Mouse (Mus musculus) heart, embryonic 13.5 days (tissue): ENCODE results near the gene Map4. TPM values are rescaled to one million over a fixed set of nuclear protein-coding genes. Genes with fewer than 3 reads are reported as not detected.
"Not testable (repeated sequence)": the region's sequence is repeated elsewhere in the genome, so short reads cannot be mapped to it uniquely, and the experiment has no call there.

Experiments used
- ATAC-seq: fragments of 200-750 bp; cut with Nextera tagmentation; 2 replicates; pipeline ENCODE4 v1.8.0; 2017; ENCODE audit warnings: moderate TSS enrichment; ENCODE audit not compliant: insufficient number of reproducible peaks, low FRiP score, low TSS enrichment; ENCODE audit errors: extremely low read depth
- H3K27ac ChIP-seq: fragments of 300-500 bp; sonication (generic); replicated peaks from 2 replicates; pipeline ENCODE4 v1.5.1; 2015; ENCODE audit warnings: moderate library complexity, mild to moderate bottlenecking, inconsistent platforms
- H3K27me3 ChIP-seq: fragments of 300-500 bp; sonication (generic); replicated peaks from 2 replicates; pipeline ENCODE4 v1.6.1; 2015; ENCODE audit warnings: mild to moderate bottlenecking, inconsistent platforms
- H3K36me3 ChIP-seq: fragments of 300-500 bp; sonication (generic); 2 replicates; pipeline ENCODE4 v1.6.1; 2015; ENCODE audit warnings: mild to moderate bottlenecking, inconsistent platforms
- H3K4me1 ChIP-seq: fragments of 300-500 bp; sonication (generic); 2 replicates; pipeline ENCODE4 v1.6.1; 2015; ENCODE audit warnings: inconsistent platforms
- H3K4me2 ChIP-seq: fragments of 300-500 bp; sonication (generic); 2 replicates; pipeline ENCODE4 v1.6.1; 2015; ENCODE audit warnings: inconsistent platforms, mild to moderate bottlenecking, moderate library complexity
- H3K4me3 ChIP-seq: fragments of 300-500 bp; sonication (generic); 2 replicates; pipeline ENCODE4 v1.5.1; 2015; ENCODE audit warnings: moderate library complexity, mild to moderate bottlenecking, inconsistent platforms
- H3K9ac ChIP-seq: fragments of 300-500 bp; sonication (generic); 2 replicates; pipeline ENCODE4 v1.6.1; 2015; ENCODE audit warnings: inconsistent platforms, mild to moderate bottlenecking, moderate library complexity
- H3K9me3 ChIP-seq: fragments of 300-500 bp; sonication (generic); 2 replicates; pipeline ENCODE4 v1.6.1; 2016; ENCODE audit warnings: inconsistent platforms
- WGBS: fragments of 180-500 bp; shearing (Covaris S2); methylation state at CpG from one replicate; pipeline ENCODE4 v1.1.7; 2015; ENCODE audit warnings: mixed read lengths; 5-methylcytosine and 5-hydroxymethylcytosine counted together
- polyA plus RNA-seq: library from polyadenylated mRNA; unstranded; fragments of >200 nt; fragmentation: Nextera tagmentation; extraction: Ambion mirVana; gene quantifications from 2 replicates; pipeline ENCODE4 v1.2.1, GENCODE M21; 2015

The Map4 gene
- polyA plus RNA-seq, 1 experiment from 2014 or later = 82.0 TPM

- Histone ChIP-seq H3K4me3 (no peak overlapping the region), H3K4me1 (peaks cover 16% of the 10 kb centered on the region), H3K4me2 (no peak overlapping the region), H3K27ac (peak overlapping the region; percentile 43), H3K36me3 (peaks cover 92% of the 10 kb centered on the region), H3K9ac (no peak overlapping the region), H3K9me3 (no peaks in the 10 kb centered on the region), H3K27me3 (no peaks in the 10 kb centered on the region)
- 50% methylated on average over 9 of the region's 9 CpGs for WGBS
- 0 out of 2 replicates have a peak, but pooled peaks have one; percentile 61 for ATAC-seq
Measured at GRCm38 (mm10) chr9:110070358-110070757, 139.1 kb downstream of the Map4 start.

- 70% methylated on average over 4 of the region's 4 CpGs for WGBS
- no peak for ATAC-seq
- Histone ChIP-seq H3K27me3 (no peaks in the 10 kb centered on the region), H3K36me3 (peaks cover 93% of the 10 kb centered on the region), H3K4me1 (peaks cover 16% of the 10 kb centered on the region), H3K27ac (peak overlapping the region; percentile 43), H3K9me3 (no peaks in the 10 kb centered on the region), H3K4me2 (no peak overlapping the region), H3K9ac (no peak overlapping the region), H3K4me3 (no peak overlapping the region)
Measured at GRCm38 (mm10) chr9:110071011-110071410, 139.8 kb downstream of the Map4 start.

- Histone ChIP-seq H3K4me3 (no peak overlapping the region), H3K36me3 (peaks cover 91% of the 10 kb centered on the region), H3K9me3 (no peaks in the 10 kb centered on the region), H3K27me3 (no peaks in the 10 kb centered on the region), H3K4me2 (no peak overlapping the region), H3K27ac (no peak overlapping the region), H3K4me1 (peaks cover 13% of the 10 kb centered on the region), H3K9ac (no peak overlapping the region)
- 5% methylated on average over 1 of the region's 1 CpGs for WGBS
- no peak for ATAC-seq
Measured at GRCm38 (mm10) chr9:110071843-110072242, 140.6 kb downstream of the Map4 start.

GRCm38 (mm10) chr9:110076468-110076867, 145.2 kb downstream of the Map4 start:
- not testable (repeated sequence) for H3K27me3 ChIP-seq, ATAC-seq, H3K27ac ChIP-seq, H3K9ac ChIP-seq, H3K4me2 ChIP-seq, H3K4me3 ChIP-seq, H3K9me3 ChIP-seq
- Histone ChIP-seq H3K4me1 (peaks cover 22% of the 10 kb centered on the region), H3K36me3 (peaks cover 95% of the 10 kb centered on the region)
- WGBS = 75% methylated on average over 4 of the region's 7 CpGs

GRCm38 (mm10) chr9:110081066-110081465, 149.8 kb downstream of the Map4 start:
- no peaks in the 10 kb centered on the region for H3K27me3 ChIP-seq
- WGBS = 76% methylated on average over 3 of the region's 3 CpGs
- H3K9ac ChIP-seq = peak overlapping the region; percentile 29; the same call in 1 of the 2 replicates
- H3K36me3 ChIP-seq = peaks cover 97% of the 10 kb centered on the region
- no peak overlapping the region for H3K4me2 ChIP-seq
- no peak overlapping the region for H3K4me3 ChIP-seq
- H3K9me3 ChIP-seq = no peaks in the 10 kb centered on the region
- H3K27ac ChIP-seq = peak overlapping the region; percentile 64
- peaks cover 40% of the 10 kb centered on the region for H3K4me1 ChIP-seq
- no peak for ATAC-seq

- 79% methylated on average over 25 of the region's 25 CpGs for WGBS
- peak overlapping the region; percentile 59 for H3K27ac ChIP-seq
- no peak for ATAC-seq
- no peak overlapping the region for H3K4me2 ChIP-seq
- H3K27me3 ChIP-seq = no peaks in the 10 kb centered on the region
- no peak overlapping the region for H3K4me3 ChIP-seq
- peaks cover 33% of the 10 kb centered on the region for H3K4me1 ChIP-seq
- H3K9ac ChIP-seq = no peak overlapping the region
- peaks cover 100% of the 10 kb centered on the region for H3K36me3 ChIP-seq
- no peaks in the 10 kb centered on the region for H3K9me3 ChIP-seq
Measured at GRCm38 (mm10) chr9:110084201-110084964, 153.1 kb downstream of the Map4 start.

GRCm38 (mm10) chr9:110085693-110086092, 154.4 kb downstream of the Map4 start:
- peaks cover 100% of the 10 kb centered on the region for H3K36me3 ChIP-seq
- peaks cover 26% of the 10 kb centered on the region for H3K4me1 ChIP-seq
- H3K4me2 ChIP-seq = no peak overlapping the region
- no peak overlapping the region for H3K4me3 ChIP-seq
- H3K9ac ChIP-seq = no peak overlapping the region
- H3K9me3 ChIP-seq = no peaks in the 10 kb centered on the region
- ATAC-seq = no peak
- no peak overlapping the region; the same call in 1 of the 2 replicates for H3K27ac ChIP-seq
- 89% methylated on average over 8 of the region's 8 CpGs for WGBS
- H3K27me3 ChIP-seq = no peaks in the 10 kb centered on the region

GRCm38 (mm10) chr9:110093303-110093702, 162.0 kb downstream of the Map4 start:
- Histone ChIP-seq H3K4me1 (no peaks in the 10 kb centered on the region), H3K4me3 (no peak overlapping the region), H3K27me3 (no peaks in the 10 kb centered on the region), H3K9me3 (no peaks in the 10 kb centered on the region), H3K27ac (no peak overlapping the region), H3K36me3 (peaks cover 98% of the 10 kb centered on the region), H3K4me2 (no peak overlapping the region), H3K9ac (no peak overlapping the region)
- 74% methylated on average over 4 of the region's 4 CpGs for WGBS
- ATAC-seq = no peak

- Histone ChIP-seq H3K9me3 (no peaks in the 10 kb centered on the region), H3K27me3 (no peaks in the 10 kb centered on the region), H3K4me3 (no peak overlapping the region), H3K4me1 (peaks cover 4% of the 10 kb centered on the region), H3K36me3 (peaks cover 98% of the 10 kb centered on the region), H3K9ac (no peak overlapping the region), H3K27ac (no peak overlapping the region), H3K4me2 (no peak overlapping the region)
- ATAC-seq = no peak
- WGBS = 94% methylated on average over 4 of the region's 4 CpGs
Measured at GRCm38 (mm10) chr9:110094761-110095160, 163.5 kb downstream of the Map4 start.

- 95% methylated on average over 3 of the region's 3 CpGs for WGBS
- H3K27me3 ChIP-seq = no peaks in the 10 kb centered on the region
- peaks cover 77% of the 10 kb centered on the region for H3K36me3 ChIP-seq
- no peaks in the 10 kb centered on the region for H3K9me3 ChIP-seq
- H3K27ac ChIP-seq = no peak overlapping the region
- H3K9ac ChIP-seq = no peak overlapping the region
- no peak overlapping the region for H3K4me2 ChIP-seq
- H3K4me1 ChIP-seq = peaks cover 11% of the 10 kb centered on the region
- H3K4me3 ChIP-seq = no peak overlapping the region
- no peak for ATAC-seq
Measured at GRCm38 (mm10) chr9:110097791-110098190, 166.5 kb downstream of the Map4 start.

GRCm38 (mm10) chr9:110100627-110101600, 169.7 kb downstream of the Map4 start:
- peak overlapping the region; percentile 95 for H3K4me3 ChIP-seq
- peaks cover 11% of the 10 kb centered on the region for H3K4me1 ChIP-seq
- peak overlapping the region; percentile 93 for H3K9ac ChIP-seq
- 3% methylated on average over 41 of the region's 41 CpGs for WGBS
- no peaks in the 10 kb centered on the region for H3K9me3 ChIP-seq
- peak; percentile 89 for ATAC-seq
- no peaks in the 10 kb centered on the region for H3K27me3 ChIP-seq
- H3K4me2 ChIP-seq = peak overlapping the region; percentile 92
- H3K27ac ChIP-seq = peak overlapping the region; percentile 61
- H3K36me3 ChIP-seq = peaks cover 77% of the 10 kb centered on the region
